Mouse (Mus musculus): Measurements from ENCODE around the gene BC024978.

GRCm38 (mm10) chr7:27164112-27164947, 31.3 kb upstream of the BC024978 start:
- no peak for TF ChIP-seq CTCF (IDR thresholded peaks at IDR 0.05)
- no peak for TF ChIP-seq POLR2A (IDR thresholded peaks at IDR 0.05; ENCODE audit: insufficient read depth, low read depth, low read length)
